Mouse (Mus musculus): ENCODE measurements at regions not wholly inside any gene's neighbourhood (a gene's known extent, or its start where the extent isn't known, plus 50 kb on each side); places are given as distances from the start of the nearest gene placed in this dataset.

GRCm38 (mm10) chr16:51517079-51517478, 513.9 kb upstream of the Cblb start:
- no peak for TF ChIP-seq POLR2A (IDR thresholded peaks at IDR 0.05; ENCODE audit: borderline replicate concordance, insufficient read depth, low read length)
- TF ChIP-seq CTCF (IDR thresholded peaks at IDR 0.05; ENCODE audit: borderline replicate concordance, insufficient read depth, low read depth, low read length): no peak

Data from cerebellum, adult 2 months (tissue).